Mouse (Mus musculus): Measurements from ENCODE around the gene Flt4. TPM values are rescaled to one million over a fixed set of nuclear protein-coding genes. Genes with fewer than 3 reads are reported as not detected.
A peak's percentile ranks its signal among the peaks of the same experiment; 100 is the strongest.

The Flt4 gene
- polyA plus RNA-seq, 1 experiment from 2014 or later = 8.3 TPM

- Histone ChIP-seq H3K9me3 (no peaks in the 10 kb centered on the region), H3K4me1 (peaks cover 15% of the 10 kb centered on the region), H3K27ac (replicated peaks) (no peak overlapping the region), H3K4me2 (no peak overlapping the region), H3K4me3 (no peak overlapping the region), H3K9ac (no peak overlapping the region), H3K27me3 (replicated peaks) (no peaks in the 10 kb centered on the region), H3K36me3 (peaks cover 6% of the 10 kb centered on the region; the same call in 1 of the 2 replicates)
- WGBS = 39% methylated on average over 8 of the region's 8 CpGs
- no peak for ATAC-seq (ENCODE audit: extremely low read depth, insufficient number of reproducible peaks, low FRiP score, low TSS enrichment)
These were observed 36.6 kb downstream of the Flt4 start for GRCm38 (mm10) chr11:49645677-49646076.

GRCm38 (mm10) chr11:49650113-49650993, 41.3 kb downstream of the Flt4 start:
- no peaks in the 10 kb centered on the region for H3K9me3 ChIP-seq
- no peaks in the 10 kb centered on the region for H3K36me3 ChIP-seq
- no peak for ATAC-seq (ENCODE audit: extremely low read depth, insufficient number of reproducible peaks, low FRiP score, low TSS enrichment)
- H3K27me3 ChIP-seq (replicated peaks) = no peaks in the 10 kb centered on the region
- H3K4me3 ChIP-seq = no peak overlapping the region
- peak overlapping the region; percentile 16; the same call in 1 of the 2 replicates for H3K27ac ChIP-seq (replicated peaks)
- H3K9ac ChIP-seq = no peak overlapping the region; the same call in 1 of the 2 replicates
- WGBS = 48% methylated on average over 18 of the region's 18 CpGs
- peak overlapping the region; percentile 29 for H3K4me2 ChIP-seq
- peaks cover 30% of the 10 kb centered on the region for H3K4me1 ChIP-seq

GRCm38 (mm10) chr11:49650994-49651761, 42.1 kb downstream of the Flt4 start:
- Histone ChIP-seq H3K4me1 (peaks cover 22% of the 10 kb centered on the region), H3K36me3 (no peaks in the 10 kb centered on the region), H3K9ac (no peak overlapping the region; the same call in 1 of the 2 replicates), H3K9me3 (no peaks in the 10 kb centered on the region), H3K27ac (replicated peaks) (peak overlapping the region; percentile 16; the same call in 1 of the 2 replicates), H3K4me2 (peak overlapping the region; percentile 29; the same call in 1 of the 2 replicates), H3K4me3 (no peak overlapping the region), H3K27me3 (replicated peaks) (no peaks in the 10 kb centered on the region)
- no peak for ATAC-seq (ENCODE audit: extremely low read depth, insufficient number of reproducible peaks, low FRiP score, low TSS enrichment)
- WGBS = 56% methylated on average over 16 of the region's 16 CpGs

DNA sequence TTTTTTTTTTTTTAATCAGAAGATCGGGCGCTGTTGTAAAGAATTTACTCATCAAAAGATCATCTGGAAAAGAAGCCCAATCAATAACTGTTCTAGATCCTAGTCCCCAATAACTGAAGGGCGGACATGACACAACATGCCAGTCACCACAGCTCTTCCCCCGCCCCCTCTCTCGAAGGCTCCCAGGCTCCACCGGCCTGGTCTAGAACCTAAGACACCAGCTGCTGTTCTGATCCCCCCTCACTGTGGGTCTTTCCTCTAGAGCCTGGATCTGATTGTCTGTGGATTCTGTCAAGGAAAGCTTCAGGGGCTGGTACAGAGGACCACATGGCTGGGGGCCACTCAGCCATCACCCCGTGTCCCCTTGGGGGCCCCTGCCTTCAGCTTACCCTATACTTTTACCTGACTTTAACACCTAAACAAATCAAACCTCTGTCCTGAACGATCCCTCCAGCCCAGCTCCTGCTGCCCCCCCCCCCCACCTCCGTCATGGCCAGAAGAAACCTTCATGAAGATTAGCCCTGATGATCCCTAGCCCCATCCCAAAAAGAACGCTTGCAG, 42.8 kb downstream of the Flt4 start:
- no peak for ATAC-seq (ENCODE audit: extremely low read depth, insufficient number of reproducible peaks, low FRiP score, low TSS enrichment)
- H3K9me3 ChIP-seq = no peaks in the 10 kb centered on the region
- WGBS = 72% methylated on average over 10 of the region's 10 CpGs
- H3K27me3 ChIP-seq (replicated peaks) = no peaks in the 10 kb centered on the region
- no peak overlapping the region; the same call in 1 of the 2 replicates for H3K27ac ChIP-seq (replicated peaks)
- H3K4me2 ChIP-seq = peak overlapping the region; percentile 29; the same call in 1 of the 2 replicates
- H3K4me1 ChIP-seq = peaks cover 20% of the 10 kb centered on the region
- H3K9ac ChIP-seq = no peak overlapping the region; the same call in 1 of the 2 replicates
- H3K4me3 ChIP-seq = no peak overlapping the region
- no peaks in the 10 kb centered on the region for H3K36me3 ChIP-seq

GRCm38 (mm10) chr11:49652401-49653078, 43.5 kb downstream of the Flt4 start:
- Histone ChIP-seq H3K27me3 (replicated peaks) (no peaks in the 10 kb centered on the region), H3K27ac (replicated peaks) (no peak overlapping the region), H3K9me3 (no peaks in the 10 kb centered on the region), H3K4me3 (peak overlapping the region; percentile 17), H3K4me2 (peak overlapping the region; percentile 62), H3K36me3 (no peaks in the 10 kb centered on the region), H3K4me1 (peaks cover 23% of the 10 kb centered on the region), H3K9ac (peak overlapping the region; percentile 45)
- peak; percentile 56; the same call in 1 of the 2 replicates for ATAC-seq (ENCODE audit: extremely low read depth, insufficient number of reproducible peaks, low FRiP score, low TSS enrichment)
- 21% methylated on average over 19 of the region's 19 CpGs for WGBS

- WGBS = 29% methylated on average over 11 of the region's 11 CpGs
- peak overlapping the region; percentile 45 for H3K9ac ChIP-seq
- ATAC-seq (ENCODE audit: extremely low read depth, insufficient number of reproducible peaks, low FRiP score, low TSS enrichment) = peak; percentile 28; the same call in 1 of the 2 replicates
These were observed 44.0 kb downstream of the Flt4 start for GRCm38 (mm10) chr11:49653079-49653408.

GRCm38 (mm10) chr11:49654651-49655050, 45.6 kb downstream of the Flt4 start:
- H3K4me1 ChIP-seq = peaks cover 44% of the 10 kb centered on the region
- H3K9me3 ChIP-seq = no peaks in the 10 kb centered on the region
- no peak for ATAC-seq (ENCODE audit: extremely low read depth, insufficient number of reproducible peaks, low FRiP score, low TSS enrichment)
- no peak overlapping the region for H3K9ac ChIP-seq
- 87% methylated on average over 5 of the region's 5 CpGs for WGBS
- H3K4me3 ChIP-seq = no peak overlapping the region
- H3K27me3 ChIP-seq (replicated peaks) = no peaks in the 10 kb centered on the region
- H3K36me3 ChIP-seq = no peaks in the 10 kb centered on the region
- no peak overlapping the region for H3K4me2 ChIP-seq
- H3K27ac ChIP-seq (replicated peaks) = no peak overlapping the region

More at GRCm38 (mm10) chr11:49653079-49653408, 44.0 kb downstream of the Flt4 start:
- Histone ChIP-seq H3K4me2 (peak overlapping the region; percentile 62), H3K4me1 (peaks cover 28% of the 10 kb centered on the region), H3K27ac (replicated peaks) (no peak overlapping the region), H3K36me3 (no peaks in the 10 kb centered on the region), H3K4me3 (peak overlapping the region; percentile 17), H3K27me3 (replicated peaks) (no peaks in the 10 kb centered on the region), H3K9me3 (no peaks in the 10 kb centered on the region)

DNA sequence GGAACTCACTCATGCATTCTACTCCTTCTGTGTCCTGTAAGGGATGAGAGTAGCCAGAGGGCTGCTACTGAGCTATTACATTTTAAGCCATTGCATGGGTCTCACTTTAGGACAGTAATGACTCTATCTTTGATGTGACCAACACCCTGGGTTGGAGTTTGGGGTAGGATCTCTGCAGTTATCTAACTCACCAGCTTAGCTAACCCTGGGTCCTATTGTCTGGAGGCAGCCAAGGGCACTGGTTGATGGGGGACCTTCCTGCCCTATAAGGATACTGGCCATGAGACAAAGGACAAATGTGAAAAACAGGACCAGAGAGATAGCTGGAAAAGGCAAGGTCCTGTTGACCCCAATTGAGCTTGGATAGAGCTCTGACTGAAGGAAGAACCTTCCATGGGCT, 46.4 kb downstream of the Flt4 start:
- Histone ChIP-seq H3K4me2 (no peak overlapping the region), H3K9me3 (no peaks in the 10 kb centered on the region), H3K36me3 (no peaks in the 10 kb centered on the region), H3K27ac (replicated peaks) (no peak overlapping the region), H3K9ac (no peak overlapping the region), H3K4me3 (no peak overlapping the region), H3K4me1 (peaks cover 42% of the 10 kb centered on the region), H3K27me3 (replicated peaks) (no peaks in the 10 kb centered on the region)
- ATAC-seq (ENCODE audit: extremely low read depth, insufficient number of reproducible peaks, low FRiP score, low TSS enrichment) = no peak

DNA sequence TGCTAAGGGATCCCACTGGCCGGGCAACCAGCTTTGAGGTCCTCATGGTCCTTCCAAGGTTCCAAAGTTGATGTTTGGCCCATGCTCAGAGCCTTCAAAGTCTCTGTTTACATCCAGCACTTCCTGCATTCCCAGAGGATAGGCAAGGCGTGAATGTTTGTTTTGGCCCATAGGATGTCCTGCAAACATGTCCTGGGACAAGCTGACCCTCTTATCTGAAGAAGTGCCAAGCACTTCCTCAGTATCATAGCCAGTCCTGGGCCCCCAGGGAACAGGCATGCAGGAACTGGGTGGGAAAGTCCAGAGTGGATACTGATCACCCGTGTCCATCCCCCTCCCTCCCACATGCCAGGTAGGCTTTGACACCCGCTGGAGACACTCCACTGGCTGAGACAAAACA, 49.0 kb downstream of the Flt4 start:
- ATAC-seq (ENCODE audit: extremely low read depth, insufficient number of reproducible peaks, low FRiP score, low TSS enrichment) = no peak
- 42% methylated on average over 4 of the region's 4 CpGs for WGBS
- H3K27ac ChIP-seq (replicated peaks) = peak overlapping the region; percentile 86

GRCm38 (mm10) chr11:49658791-49659469, 49.9 kb downstream of the Flt4 start:
- peak; percentile 68; the same call in 1 of the 2 replicates for ATAC-seq (ENCODE audit: extremely low read depth, insufficient number of reproducible peaks, low FRiP score, low TSS enrichment)
- Histone ChIP-seq H3K9me3 (no peaks in the 10 kb centered on the region), H3K36me3 (no peaks in the 10 kb centered on the region), H3K4me1 (peaks cover 24% of the 10 kb centered on the region), H3K4me3 (no peak overlapping the region), H3K27ac (replicated peaks) (peak overlapping the region; percentile 86), H3K9ac (no peak overlapping the region), H3K27me3 (replicated peaks) (no peaks in the 10 kb centered on the region), H3K4me2 (peak overlapping the region; percentile 25)
- 31% methylated on average over 10 of the region's 10 CpGs for WGBS

More for the DNA sequence above, 49.0 kb downstream of the Flt4 start:
- H3K4me3 ChIP-seq = no peak overlapping the region
- H3K4me1 ChIP-seq = peaks cover 29% of the 10 kb centered on the region
- no peaks in the 10 kb centered on the region for H3K9me3 ChIP-seq
- no peak overlapping the region for H3K9ac ChIP-seq
- no peaks in the 10 kb centered on the region for H3K27me3 ChIP-seq (replicated peaks)
- no peak overlapping the region for H3K4me2 ChIP-seq
- no peaks in the 10 kb centered on the region for H3K36me3 ChIP-seq

Data from heart, embryonic 13.5 days (tissue).